ENCODE assay signal across 8 mouse cellular contexts in the genomic region with DNA sequence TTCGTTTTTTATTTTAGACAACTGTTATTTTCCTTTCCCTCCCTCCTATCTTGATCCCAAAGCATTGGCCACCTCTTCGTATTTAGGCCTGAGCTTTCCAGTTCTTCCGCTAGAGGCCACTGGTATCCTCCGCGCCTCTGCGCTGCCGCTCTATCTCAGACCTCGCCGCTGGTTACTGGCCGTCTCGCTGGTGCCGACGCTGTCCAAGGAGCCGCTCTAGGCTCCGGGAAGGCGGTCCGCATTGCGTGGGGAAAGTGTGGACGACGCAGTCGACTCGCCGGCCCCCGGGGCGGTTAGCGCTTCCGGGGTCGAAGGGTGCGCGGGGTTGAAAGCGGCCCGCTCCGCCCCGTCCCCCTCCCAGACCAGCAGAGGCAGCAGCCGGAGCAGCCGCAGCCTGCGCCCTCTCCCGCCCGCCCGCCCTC. TPM values are rescaled to one million over a fixed set of nuclear protein-coding genes. Genes with fewer than 3 reads are reported as not detected.
DNase-seq lines count a peak whose midpoint lies in the region; ATAC-seq lines count a peak whose summit lies in the region.

A gene (plus strand): TSS at position 357 of the 422 bp plus-strand sequence.

- ATAC-seq in inflammation-experienced regulatory T-cells, adult 6 months, result peak; percentile 95
- peak; percentile 98 for ATAC-seq in megakaryocyte-erythroid progenitor cell, adult 5-6 weeks (replicated peaks; ENCODE audit: low FRiP score, low TSS enrichment, poor library complexity, severe bottlenecking)

- DNase-seq in adrenal gland, adult (ENCODE audit: inconsistent age in 2 of 2, low spot score in 1 of 2), result peak; percentile 98
- peak; percentile 99 for DNase-seq in embryo, embryonic 10.5 days (ENCODE audit: low spot score)
- DNase-seq in gastrocnemius, postnatal 14 days, result peak; percentile 98
- peak; percentile 94 to 99 for DNase-seq in left cerebral cortex, postnatal 10 days (ENCODE audit: extremely low spot score in 1 of 2, low spot score in 2 of 2)
- DNase-seq in right cerebral cortex, postnatal 25 days, result peak; percentile 97
- DNase-seq in urinary bladder, postnatal 4 days (ENCODE audit: low spot score in 2 of 2), result peak; percentile 96 to 97

- intact Hi-C loops in gastrocnemius, postnatal 14 days (cut with DNase I; ENCODE audit: low total_unique reads), result no loop called here
- intact Hi-C loops in left cerebral cortex, postnatal 10 days (cut with DNase I), result loop anchor here (5.0 kb wide), 1 partner anchor 37 kb away; no protein-coding TSS in a partner anchor

RNA-seq across cellular contexts. Expression of the gene that starts here (rescaled TPM):
- total RNA-seq in gastrocnemius, postnatal 14 days (2021), result 100 to 1,000 TPM; 382 to 414 TPM
- 100 to 1,000 TPM; 156 to 225 (median 201) TPM for polyA plus RNA-seq in inflammation-experienced regulatory T-cells, adult 6 months (2017; shearing (Covaris generic))
- total RNA-seq in left cerebral cortex, postnatal 10 days (2021), result 100 to 1,000 TPM; 457 to 465 TPM
- total RNA-seq in megakaryocyte-erythroid progenitor cell, adult 5-6 weeks (2014; fragmentation: Nextera tagmentation), result 749 and 832 TPM in 2 replicates
- total RNA-seq in megakaryocyte-erythroid progenitor cell, adult 5-6 weeks (2017), result 152 and 207 TPM in 2 replicates

Comparison
In these comparisons a context has a peak if more than half of its experiments do, and no peak if none do; other contexts are left out.
1. Peak in every context shown above with its lines: DNase-seq and ATAC-seq.